Mouse (Mus musculus) c-Kit-positive CD71-negative TER-119-negative erythroid progenitor cells, embryonic 14.5 days (primary cell): ENCODE data around the gene Olfr1121.
"Not testable (repeated sequence)": the region's sequence is repeated elsewhere in the genome, so short reads cannot be mapped to it uniquely, and the experiment has no call there.

ENCODE experiments used
- DNase-seq: peaks from one replicate; pipeline ENCODE4 v3.0.0-alpha.2; 2013; ENCODE audit warnings: low read depth

The Olfr1121 gene

DNA sequence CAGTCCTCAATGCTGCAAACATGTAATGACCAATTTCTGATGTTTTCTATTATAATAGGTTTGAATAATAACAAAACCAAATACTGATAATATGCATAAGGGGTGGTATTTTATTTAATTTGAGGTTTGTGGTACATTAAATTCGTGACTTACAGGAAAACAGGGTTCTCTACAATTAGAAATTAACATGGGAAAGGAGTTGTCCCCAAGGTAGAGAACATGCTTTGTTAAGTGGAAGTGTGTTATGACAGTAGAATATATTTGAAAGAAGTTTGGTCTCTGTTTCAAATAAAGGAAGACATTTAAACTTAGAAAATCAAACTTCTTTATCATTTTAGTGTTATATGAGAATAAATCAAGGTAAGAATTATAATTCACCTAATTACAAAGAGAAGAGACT, at the start of gene Olfr1121:
Gene Olfr1121 (plus strand): TSS at position 301 of the 400 bp plus-strand sequence.
- DNase-seq: no peak

DNA sequence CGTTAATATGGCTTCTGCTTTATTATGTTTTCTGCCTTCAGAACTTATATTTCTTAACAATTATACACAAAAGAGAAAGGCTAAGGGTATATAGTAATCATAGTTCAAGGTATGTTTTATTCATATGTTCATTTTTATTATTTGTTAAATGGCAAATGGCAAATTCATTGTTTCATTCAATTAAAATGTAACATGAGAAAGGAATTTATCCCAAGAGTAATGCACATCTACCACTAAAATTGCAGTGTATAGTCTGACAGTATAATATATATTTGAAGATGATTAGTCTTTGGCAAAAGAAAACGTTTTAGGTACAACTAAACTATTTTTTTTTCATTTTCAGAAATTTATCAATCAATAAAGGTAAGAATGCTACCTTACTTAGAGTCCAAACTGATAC, 15.2 kb upstream of the Olfr1121 start, which contains the start of gene Olfr1120:
Gene Olfr1120 (plus strand): TSS at position 301 of the 400 bp plus-strand sequence.
- DNase-seq: no peak

DNA sequence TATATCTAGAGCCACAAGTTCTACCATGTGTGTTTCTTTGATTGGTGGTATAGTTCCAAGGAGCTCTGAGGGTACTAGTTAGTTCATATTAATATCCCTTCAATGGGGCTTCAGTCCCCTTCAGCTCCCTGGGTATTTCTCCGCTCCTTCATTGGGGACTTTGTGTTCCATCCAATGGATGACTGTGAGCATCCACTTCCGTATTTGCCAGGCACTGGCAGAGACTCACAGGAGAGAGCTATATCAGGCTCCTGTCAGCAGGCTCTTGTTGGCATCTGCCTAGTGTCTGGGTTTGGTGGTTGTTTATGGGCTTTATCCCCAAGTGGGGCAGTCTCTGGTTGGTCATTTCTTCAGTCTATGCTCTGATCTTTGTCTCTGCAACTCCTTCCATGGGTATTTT, 9.6 kb upstream of the Olfr1121 start:
- not testable (repeated sequence) for DNase-seq

DNA sequence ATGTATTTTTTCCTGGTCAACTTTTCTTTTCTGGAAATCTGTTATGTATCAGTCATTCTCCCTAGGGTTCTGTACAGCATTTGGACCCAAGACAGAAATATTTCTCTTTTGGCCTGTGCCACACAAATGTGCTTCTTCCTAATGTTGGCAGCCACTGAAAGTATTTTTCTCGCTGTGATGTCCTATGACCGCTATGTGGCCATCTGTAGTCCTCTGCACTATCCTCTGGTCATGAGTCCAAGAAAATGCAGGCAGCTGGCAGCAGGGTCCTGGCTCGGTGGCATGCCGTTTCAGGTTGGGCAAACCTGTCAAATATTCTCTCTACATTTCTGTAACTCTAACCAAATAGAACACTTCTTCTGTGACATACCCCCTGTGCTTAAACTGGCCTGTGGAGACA, 2.0 kb downstream of the Olfr1121 start:
- DNase-seq: no peak

DNA sequence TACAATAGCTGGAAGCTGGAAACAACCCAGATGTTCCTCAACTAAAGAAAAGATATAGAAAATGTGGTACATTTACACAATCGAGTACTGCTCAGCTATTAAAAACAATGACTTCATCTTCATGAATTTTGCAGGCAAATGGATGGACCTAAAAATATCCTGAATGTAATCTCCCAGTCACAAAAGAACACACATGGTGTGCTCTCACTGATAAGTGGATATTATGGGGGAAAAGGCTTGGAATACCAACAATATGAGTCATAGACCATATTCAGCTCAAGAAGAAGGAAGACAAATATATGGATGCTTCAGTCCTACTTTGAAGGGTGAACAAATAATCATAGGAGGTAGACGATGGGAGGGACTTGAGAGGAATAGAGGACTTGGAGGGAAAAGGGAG, 14.2 kb downstream of the Olfr1121 start:
- DNase-seq: no peak

DNA sequence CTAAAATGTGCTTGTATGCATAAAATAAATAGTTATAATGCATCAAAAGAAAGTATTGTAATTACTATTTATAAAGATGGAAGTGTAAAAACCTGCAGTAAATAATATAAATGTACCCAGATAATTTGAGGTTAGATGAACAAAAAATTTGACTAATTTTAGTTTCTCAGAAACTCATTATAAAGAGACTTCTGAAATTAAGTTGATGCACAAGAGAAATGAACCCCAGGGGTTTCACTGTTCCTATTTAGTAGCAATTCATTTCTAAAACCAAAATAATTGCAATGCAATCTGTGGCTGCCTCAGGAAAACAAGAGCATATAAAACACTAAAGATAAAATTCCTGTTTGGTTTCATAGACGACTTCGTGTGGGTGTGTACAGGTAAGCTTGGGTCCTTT, 15.9 kb downstream of the Olfr1121 start, which contains the start of gene Olfr1122:
Gene Olfr1122 (plus strand): TSS at position 301 of the 400 bp plus-strand sequence.
- no peak for DNase-seq

DNA sequence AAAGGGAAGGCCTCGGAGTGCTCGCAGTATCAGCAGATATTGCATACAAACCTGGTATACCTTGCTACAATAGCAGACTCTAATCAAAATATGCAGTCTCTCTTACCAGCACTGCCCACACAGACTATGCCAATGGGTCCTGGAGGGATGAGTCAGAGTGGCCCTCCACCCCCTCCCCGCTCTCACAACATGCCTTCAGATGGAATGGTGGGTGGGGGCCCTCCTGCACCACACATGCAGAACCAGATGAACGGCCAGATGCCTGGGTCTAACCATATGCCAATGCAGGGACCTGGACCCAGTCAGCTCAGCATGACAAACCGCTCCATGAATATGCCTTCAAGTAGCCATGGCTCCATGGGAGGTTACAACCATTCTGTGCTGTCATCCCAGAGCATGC, 23.9 kb downstream of the Olfr1121 start:
- DNase-seq: not testable (repeated sequence)

DNA sequence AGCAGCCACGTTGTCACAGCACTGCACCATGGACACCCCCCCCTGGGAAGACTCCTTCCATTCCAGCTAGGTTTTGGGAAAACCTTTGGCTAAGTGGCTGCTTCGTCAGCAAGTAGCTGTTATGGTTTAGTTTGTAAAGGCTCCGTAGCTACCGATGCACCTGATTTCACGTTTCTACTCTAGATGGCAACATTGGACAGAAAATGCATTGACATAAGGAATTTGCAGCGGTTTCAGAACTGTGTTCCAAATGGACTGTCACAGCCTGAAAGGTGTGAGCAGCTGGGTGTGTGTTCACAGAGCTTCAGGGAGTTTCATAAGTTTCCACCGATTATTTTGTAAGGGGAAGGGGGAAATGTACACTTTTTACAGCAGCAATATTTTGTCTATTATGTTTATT, 25.0 kb downstream of the Olfr1121 start:
- not testable (repeated sequence) for DNase-seq

DNA sequence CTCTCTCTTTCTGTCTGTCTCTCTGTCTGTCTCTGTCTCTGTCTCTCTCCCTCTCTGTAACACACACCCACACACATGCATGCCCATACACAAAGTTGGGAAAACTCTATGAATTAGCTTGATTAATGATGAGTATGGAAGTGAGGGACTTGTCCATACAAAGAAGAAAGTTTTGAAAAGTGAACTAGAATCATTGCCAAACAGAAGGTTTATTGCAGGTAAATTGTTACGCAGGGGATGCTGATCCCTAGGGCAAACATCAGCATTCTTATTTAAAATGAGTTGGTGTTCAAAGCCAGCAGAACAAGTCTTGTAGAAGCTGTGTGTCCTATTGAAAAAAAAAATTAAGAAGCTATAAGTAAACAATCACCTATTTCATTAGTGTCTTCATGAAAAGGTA, 46.6 kb downstream of the Olfr1121 start, which contains the start of gene Olfr1123:
Gene Olfr1123 (plus strand): TSS at position 301 of the 400 bp plus-strand sequence.
- DNase-seq: no peak
